Mouse (Mus musculus) embryonic facial prominence, embryonic 13.5 days (tissue): Measurements from ENCODE around the gene Tmem259. TPM values are rescaled to one million over a fixed set of nuclear protein-coding genes. Genes with fewer than 3 reads are reported as not detected.

Experiments used
- ATAC-seq: fragments of 200-750 bp; cut with Nextera tagmentation; 2 replicates; pipeline ENCODE4 v1.8.0; 2017; ENCODE audit warnings: low read depth; ENCODE audit not compliant: insufficient number of reproducible peaks, insufficient read depth, low FRiP score, low TSS enrichment
- H3K27ac ChIP-seq: fragments of 300-500 bp; sonication (generic); 2 replicates; pipeline ENCODE4 v1.5.1; 2015; ENCODE audit warnings: moderate library complexity, mild to moderate bottlenecking, inconsistent platforms
- H3K27me3 ChIP-seq: fragments of 300-500 bp; sonication (generic); 2 replicates; pipeline ENCODE4 v1.6.1; 2015; ENCODE audit warnings: mild to moderate bottlenecking, inconsistent platforms
- H3K36me3 ChIP-seq: fragments of 300-500 bp; sonication (generic); 2 replicates; pipeline ENCODE4 v1.6.1; 2015; ENCODE audit warnings: mild to moderate bottlenecking, inconsistent platforms
- H3K4me1 ChIP-seq: fragments of 300-500 bp; sonication (generic); 2 replicates; pipeline ENCODE4 v1.6.1; 2015; ENCODE audit warnings: inconsistent platforms
- H3K4me2 ChIP-seq: fragments of 300-500 bp; sonication (generic); 2 replicates; pipeline ENCODE4 v1.6.1; 2015; ENCODE audit warnings: moderate library complexity, mild to moderate bottlenecking, inconsistent platforms
- H3K4me3 ChIP-seq: fragments of 300-500 bp; sonication (generic); 2 replicates; pipeline ENCODE4 v1.5.1; 2015; ENCODE audit warnings: mild to moderate bottlenecking, inconsistent platforms
- H3K9ac ChIP-seq: fragments of 300-500 bp; sonication (generic); 2 replicates; pipeline ENCODE4 v1.6.1; 2015; ENCODE audit warnings: mild to moderate bottlenecking, inconsistent platforms
- H3K9me3 ChIP-seq: fragments of 300-500 bp; sonication (generic); 2 replicates; pipeline ENCODE4 v1.6.1; 2016; ENCODE audit warnings: inconsistent platforms
- WGBS: fragments of 180-500 bp; shearing (Covaris S2); methylation state at CpG from one replicate; pipeline ENCODE4 v1.1.7; 2015; ENCODE audit warnings: mixed read lengths; 5-methylcytosine and 5-hydroxymethylcytosine counted together
- polyA plus RNA-seq: library from polyadenylated mRNA; unstranded; fragments of >200 nt; fragmentation: Nextera tagmentation; extraction: Ambion mirVana; gene quantifications from 2 replicates; pipeline ENCODE4 v1.2.1, GENCODE M21; 2015

Tmem259 gene
- polyA plus RNA-seq = 15.4 and 17.0 TPM in 2 replicates

DNA sequence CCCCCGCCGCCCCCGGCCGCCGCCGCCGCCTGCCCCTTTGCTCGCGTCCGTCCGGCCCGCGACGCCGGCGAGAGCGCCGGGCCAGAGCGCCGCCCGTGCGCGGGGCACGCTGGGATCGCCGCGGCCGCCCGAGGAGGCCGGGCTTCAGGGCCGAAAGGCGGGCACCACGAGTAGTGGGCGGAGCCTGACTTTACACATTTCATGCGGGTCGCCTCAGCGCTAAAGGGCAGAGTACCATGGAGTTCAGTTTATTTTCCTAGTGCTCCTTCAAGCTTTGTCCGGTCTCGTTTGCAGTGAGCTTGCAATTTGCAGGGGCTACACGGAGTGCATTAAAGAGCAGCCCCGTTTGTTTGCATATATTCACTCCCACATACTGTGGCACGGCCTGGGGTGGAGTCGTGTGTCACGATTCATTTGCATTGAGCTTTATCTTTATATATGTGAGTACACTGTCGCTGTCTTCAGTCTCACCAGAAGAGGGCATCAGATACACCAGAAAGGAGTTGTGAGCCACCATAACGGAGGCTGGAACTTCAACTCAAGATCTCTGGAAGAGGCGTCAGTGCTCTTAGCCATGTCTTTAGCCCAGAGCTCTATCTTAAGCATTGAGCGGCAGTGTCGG, at the start of gene Tmem259:
Gene Tmem259, minus strand, starts transcription at position 136 of the 622 bp plus-strand sequence.
- WGBS = under 1% methylated on average over 39 of the region's 49 CpGs
- peak within 1 kb of the TSS; percentile 93 for H3K4me2 ChIP-seq
- H3K9me3 ChIP-seq = no peaks in the 10 kb centered on the region
- H3K36me3 ChIP-seq = peaks cover 13% of the 10 kb centered on the region
- H3K4me3 ChIP-seq = peak within 1 kb of the TSS; percentile 66
- peaks cover 49% of the 10 kb centered on the region for H3K4me1 ChIP-seq
- H3K27me3 ChIP-seq = no peaks in the 10 kb centered on the region
- peak within 1 kb of the TSS; percentile 98 for H3K27ac ChIP-seq
- peak; percentile 60 for ATAC-seq
- H3K9ac ChIP-seq = peak within 1 kb of the TSS; percentile 84

DNA sequence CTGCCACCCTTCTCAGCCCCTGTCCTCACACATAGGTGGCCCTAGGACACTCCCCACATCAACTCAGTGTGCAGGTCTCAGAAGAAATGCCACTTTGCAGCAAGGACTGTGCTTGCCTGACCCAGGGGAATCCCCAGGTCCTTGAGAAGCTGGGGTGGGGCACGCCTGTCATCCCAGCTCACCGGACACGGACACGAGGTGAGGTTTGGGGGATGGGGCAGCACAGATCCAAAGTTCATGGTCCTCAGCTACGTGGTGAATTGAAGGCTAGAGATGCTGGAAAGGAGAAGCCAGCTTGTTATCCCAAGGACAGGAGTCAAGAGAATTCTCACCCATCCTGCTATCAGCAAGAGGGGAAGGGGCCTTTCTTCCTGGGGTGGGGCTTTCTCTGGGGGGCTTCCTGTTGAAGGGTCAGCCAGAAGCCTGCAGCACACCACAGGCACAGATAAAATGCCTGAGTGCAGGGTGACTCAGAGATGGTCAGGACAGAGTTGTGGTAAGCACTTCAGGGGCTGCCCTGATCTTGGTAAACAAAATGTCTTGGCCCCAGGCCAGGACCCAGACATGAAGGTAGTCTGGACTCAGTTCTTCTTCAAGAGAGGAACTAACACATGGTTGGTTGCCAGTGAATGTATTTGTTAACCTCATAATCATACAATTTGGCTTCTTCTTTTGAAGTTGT, 48.8 kb upstream of the Tmem259 start:
- 59% methylated on average over 5 of the region's 5 CpGs for WGBS
- no peaks in the 10 kb centered on the region for H3K27me3 ChIP-seq
- H3K27ac ChIP-seq = peak overlapping the region; percentile 44; the same call in 1 of the 2 replicates
- no peak overlapping the region for H3K4me2 ChIP-seq
- ATAC-seq = no peak
- peaks cover 19% of the 10 kb centered on the region for H3K4me1 ChIP-seq
- no peaks in the 10 kb centered on the region for H3K9me3 ChIP-seq
- H3K9ac ChIP-seq = peak overlapping the region; percentile 46; the same call in 1 of the 2 replicates
- peaks cover 36% of the 10 kb centered on the region for H3K36me3 ChIP-seq
- no peak overlapping the region for H3K4me3 ChIP-seq

DNA sequence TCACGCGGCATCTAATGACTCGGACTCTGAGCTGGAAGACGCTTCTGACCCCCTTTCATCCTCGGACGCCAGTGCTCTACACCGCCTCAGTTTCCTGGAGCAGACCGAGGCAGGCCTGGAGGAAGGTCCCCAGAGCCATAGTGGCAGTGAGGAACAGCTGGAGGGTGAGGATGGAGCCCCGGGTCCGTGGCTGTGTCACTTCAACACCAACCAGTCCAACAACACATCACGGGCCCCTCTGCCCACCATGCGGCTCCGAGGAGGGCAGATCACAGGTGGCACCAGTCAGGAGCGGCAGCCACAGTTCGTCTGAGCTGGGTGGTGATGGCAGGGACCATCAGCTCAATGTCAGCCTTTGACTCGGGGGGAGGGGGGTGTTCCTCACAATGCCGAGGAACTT, 46.6 kb upstream of the Tmem259 start:
- ATAC-seq = no peak
- H3K36me3 ChIP-seq = peaks cover 14% of the 10 kb centered on the region

GRCm38 (mm10) chr10:80030191-80030590, 46.1 kb upstream of the Tmem259 start:
- peaks cover 9% of the 10 kb centered on the region for H3K36me3 ChIP-seq
- no peak overlapping the region for H3K4me2 ChIP-seq
- no peak overlapping the region for H3K27ac ChIP-seq
- no peak overlapping the region for H3K4me3 ChIP-seq
- ATAC-seq = no peak
- no peaks in the 10 kb centered on the region for H3K27me3 ChIP-seq
- no peak overlapping the region for H3K9ac ChIP-seq
- WGBS = 85% methylated on average over 9 of the region's 9 CpGs
- no peaks in the 10 kb centered on the region for H3K9me3 ChIP-seq
- H3K4me1 ChIP-seq = peaks cover 17% of the 10 kb centered on the region

More for the DNA sequence above, 46.6 kb upstream of the Tmem259 start:
- WGBS = 86% methylated on average over 17 of the region's 17 CpGs
- Histone ChIP-seq H3K4me3 (no peak overlapping the region), H3K4me1 (peaks cover 17% of the 10 kb centered on the region), H3K27ac (no peak overlapping the region), H3K9me3 (no peaks in the 10 kb centered on the region), H3K4me2 (no peak overlapping the region), H3K9ac (0 out of 2 replicates have a peak overlapping the region, but pooled peaks have one; percentile 12), H3K27me3 (no peaks in the 10 kb centered on the region)

DNA sequence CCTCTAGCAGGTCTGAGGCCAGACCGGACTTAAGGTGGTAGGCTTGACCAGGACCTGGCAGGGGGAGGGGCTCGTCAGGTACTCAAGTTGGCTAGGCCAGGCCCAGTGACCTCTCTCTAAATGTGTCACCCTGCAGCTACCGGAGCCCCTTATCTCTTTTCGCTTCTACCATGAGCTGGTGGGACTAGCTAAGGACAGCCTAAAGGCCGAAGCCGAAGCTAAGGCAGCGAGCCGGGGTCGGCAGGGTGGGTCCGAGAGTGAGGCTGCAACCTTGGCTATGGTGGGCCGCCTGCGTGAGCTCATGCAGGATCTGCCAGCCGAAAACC, 44.4 kb upstream of the Tmem259 start:
- 94% methylated on average over 13 of the region's 13 CpGs for WGBS
- H3K9me3 ChIP-seq = no peaks in the 10 kb centered on the region

DNA sequence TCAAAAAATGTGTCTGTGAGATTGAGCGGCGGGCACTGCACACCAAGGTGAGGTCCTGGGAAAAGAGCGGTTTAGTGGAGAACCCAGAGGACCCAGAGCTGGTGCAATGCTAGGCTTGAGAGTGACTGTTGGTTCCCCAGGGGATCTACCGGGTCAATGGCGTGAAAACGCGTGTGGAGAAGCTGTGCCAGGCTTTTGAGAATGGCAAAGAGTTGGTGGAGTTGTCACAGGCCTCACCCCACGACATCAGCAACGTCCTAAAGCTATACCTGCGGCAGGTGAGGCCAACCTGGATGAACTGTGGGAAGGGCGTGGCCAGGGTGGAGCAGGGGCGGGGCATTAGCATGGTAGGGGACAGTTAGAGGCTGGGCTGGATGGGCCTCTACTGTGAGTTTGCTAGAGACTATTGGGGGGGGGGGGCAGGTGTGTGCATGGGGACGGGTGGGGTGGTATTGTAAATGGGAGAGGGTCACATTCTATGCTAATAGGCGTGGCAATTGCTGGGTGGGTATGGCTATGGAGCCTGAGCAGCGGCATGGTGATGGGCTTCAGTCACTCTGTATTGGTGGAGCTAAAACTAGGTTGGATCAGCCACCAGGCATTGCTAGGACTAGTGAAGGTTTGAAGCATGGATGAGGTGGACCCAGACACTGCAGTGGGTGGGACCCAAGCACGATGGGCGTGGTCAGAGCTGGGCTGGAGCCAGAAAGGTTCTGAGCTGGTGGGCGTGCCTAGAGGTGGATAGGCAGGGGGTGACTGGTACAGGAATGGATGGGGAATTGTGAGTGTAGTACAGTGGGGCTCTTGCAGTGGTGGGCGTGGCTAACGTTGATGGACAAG, 43.8 kb upstream of the Tmem259 start:
- Histone ChIP-seq H3K9ac (no peak overlapping the region), H3K36me3 (no peaks in the 10 kb centered on the region), H3K27ac (no peak overlapping the region), H3K9me3 (no peaks in the 10 kb centered on the region), H3K27me3 (no peaks in the 10 kb centered on the region), H3K4me2 (no peak overlapping the region), H3K4me1 (peaks cover 4% of the 10 kb centered on the region), H3K4me3 (no peak overlapping the region)
- 70% methylated on average over 20 of the region's 20 CpGs for WGBS
- no peak for ATAC-seq

More for the DNA sequence above, 44.4 kb upstream of the Tmem259 start:
- Histone ChIP-seq H3K9ac (no peak overlapping the region), H3K27ac (no peak overlapping the region), H3K4me2 (no peak overlapping the region), H3K27me3 (no peaks in the 10 kb centered on the region), H3K36me3 (no peaks in the 10 kb centered on the region), H3K4me3 (no peak overlapping the region), H3K4me1 (peaks cover 10% of the 10 kb centered on the region)
- no peak for ATAC-seq

DNA sequence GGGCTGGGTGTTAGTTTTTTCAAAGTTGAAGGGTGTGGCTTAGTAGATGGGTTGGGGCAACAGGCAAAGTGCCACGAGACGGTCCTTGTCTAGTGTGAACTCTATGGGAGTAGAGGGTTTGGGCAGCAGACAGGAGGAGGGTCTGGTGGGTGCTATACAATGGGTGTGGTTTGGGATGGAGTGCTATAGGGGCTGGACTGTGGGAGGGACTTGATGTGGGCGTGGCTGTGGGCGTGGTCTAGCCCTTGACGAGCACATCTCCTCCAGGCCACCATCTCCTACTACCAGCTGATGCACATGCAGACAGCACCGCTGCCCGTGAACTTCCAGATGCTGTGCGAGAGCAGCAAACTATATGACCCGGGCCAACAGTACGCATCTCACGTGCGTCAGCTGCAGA, 41.8 kb upstream of the Tmem259 start:
- no peak overlapping the region for H3K4me2 ChIP-seq
- H3K27me3 ChIP-seq = no peaks in the 10 kb centered on the region
- no peak overlapping the region for H3K27ac ChIP-seq
- ATAC-seq = no peak
- H3K9ac ChIP-seq = no peak overlapping the region
- 63% methylated on average over 12 of the region's 12 CpGs for WGBS
- no peak overlapping the region for H3K4me3 ChIP-seq
- no peaks in the 10 kb centered on the region for H3K4me1 ChIP-seq
- H3K9me3 ChIP-seq = no peaks in the 10 kb centered on the region
- H3K36me3 ChIP-seq = no peaks in the 10 kb centered on the region

GRCm38 (mm10) chr10:80025463-80025862, 41.3 kb upstream of the Tmem259 start:
- WGBS = 78% methylated on average over 10 of the region's 10 CpGs
- Histone ChIP-seq H3K4me2 (no peak overlapping the region), H3K4me1 (peaks cover 1% of the 10 kb centered on the region; the same call in 1 of the 2 replicates), H3K9me3 (no peaks in the 10 kb centered on the region), H3K27me3 (peaks cover 1% of the 10 kb centered on the region; the same call in 1 of the 2 replicates), H3K9ac (no peak overlapping the region), H3K27ac (no peak overlapping the region), H3K4me3 (no peak overlapping the region), H3K36me3 (no peaks in the 10 kb centered on the region)
- no peak for ATAC-seq

GRCm38 (mm10) chr10:80025044-80025347, 40.9 kb upstream of the Tmem259 start:
- H3K9me3 ChIP-seq = no peaks in the 10 kb centered on the region
- no peak overlapping the region for H3K27ac ChIP-seq
- H3K4me3 ChIP-seq = no peak overlapping the region
- 0 out of 2 replicates have a peak overlapping the region, but pooled peaks have one; percentile 32 for H3K9ac ChIP-seq
- H3K4me2 ChIP-seq = no peak overlapping the region
- no peaks in the 10 kb centered on the region for H3K36me3 ChIP-seq
- no peak for ATAC-seq
- H3K4me1 ChIP-seq = peaks cover 6% of the 10 kb centered on the region
- WGBS = 56% methylated on average over 4 of the region's 4 CpGs
- H3K27me3 ChIP-seq = peaks cover 6% of the 10 kb centered on the region; the same call in 1 of the 2 replicates

GRCm38 (mm10) chr10:80024229-80025043, 40.3 kb upstream of the Tmem259 start:
- H3K9ac ChIP-seq = no peak overlapping the region
- no peak overlapping the region for H3K27ac ChIP-seq
- H3K4me3 ChIP-seq = no peak overlapping the region
- ATAC-seq = no peak
- H3K36me3 ChIP-seq = no peaks in the 10 kb centered on the region
- no peak overlapping the region for H3K4me2 ChIP-seq
- H3K27me3 ChIP-seq = peaks cover 12% of the 10 kb centered on the region; the same call in 1 of the 2 replicates
- peaks cover 12% of the 10 kb centered on the region for H3K4me1 ChIP-seq
- WGBS = 76% methylated on average over 15 of the region's 15 CpGs
- no peaks in the 10 kb centered on the region for H3K9me3 ChIP-seq

GRCm38 (mm10) chr10:80023758-80024157, 39.6 kb upstream of the Tmem259 start:
- no peak overlapping the region for H3K4me3 ChIP-seq
- no peaks in the 10 kb centered on the region for H3K9me3 ChIP-seq
- H3K36me3 ChIP-seq = no peaks in the 10 kb centered on the region
- H3K4me1 ChIP-seq = peaks cover 18% of the 10 kb centered on the region
- H3K27ac ChIP-seq = no peak overlapping the region
- no peak for ATAC-seq
- H3K4me2 ChIP-seq = no peak overlapping the region
- no peak overlapping the region for H3K9ac ChIP-seq
- 76% methylated on average over 5 of the region's 5 CpGs for WGBS
- H3K27me3 ChIP-seq = peaks cover 18% of the 10 kb centered on the region; the same call in 1 of the 2 replicates
